Comparison of ENCODE assay signal across 7 mouse cellular contexts in genomic region chr17:83985916-83986578, GRCm38 (mm10).
DNase-seq lines count a peak whose midpoint lies in the region; ATAC-seq and TF ChIP-seq lines count a peak whose summit lies in the region.

No protein-coding gene starts in this region.

- no peaks in the 10 kb centered on the region for H3K9me3 ChIP-seq in heart, embryonic 11.5 days (replicated peaks; ENCODE audit: control insufficient read depth, low read length)
- H3K9me3 ChIP-seq in liver, embryonic 13.5 days (replicated peaks), result no peaks in the 10 kb centered on the region
- H3K9me3 ChIP-seq in stomach, postnatal 0 days (ENCODE audit: control insufficient read depth, low read length), result no peaks in the 10 kb centered on the region

- no peak overlapping the region for H3K4me2 ChIP-seq in heart, embryonic 11.5 days
- H3K4me2 ChIP-seq in liver, embryonic 13.5 days, result no peak overlapping the region
- H3K4me2 ChIP-seq in stomach, postnatal 0 days (replicated peaks; ENCODE audit: low read depth), result no peak overlapping the region

- TF ChIP-seq EP300 in stomach, postnatal 0 days (optimal IDR thresholded peaks at IDR 0.05), result no peak

- DNase-seq in thymus, postnatal 4 days, result peak; percentile 43
- DNase-seq in thymus, postnatal 25 days, result no peak
- no peak for DNase-seq in liver, embryonic 13.5 days
- DNase-seq in stomach, postnatal 0 days (ENCODE audit: low spot score), result no peak
- DNase-seq in cerebellum, adult 9-11 months, result no peak
- DNase-seq in embryo, embryonic 10.5 days (ENCODE audit: low spot score), result no peak

- no peak for TF ChIP-seq CTCF in stomach, postnatal 0 days (IDR thresholded peaks at IDR 0.05; ENCODE audit: low read depth)

- 46% methylated on average over 15 of the region's 15 CpGs for WGBS in heart, embryonic 11.5 days (ENCODE audit: insufficient replicate concordance)
- WGBS in liver, embryonic 13.5 days (ENCODE audit: insufficient replicate concordance), result 53% methylated on average over 15 of the region's 15 CpGs
- 57% methylated on average over 15 of the region's 15 CpGs for WGBS in stomach, postnatal 0 days

- H3K9ac ChIP-seq in heart, embryonic 11.5 days (ENCODE audit: low read depth, low read length), result peak overlapping the region; percentile 43; the same call in 1 of the 2 replicates
- no peak overlapping the region for H3K9ac ChIP-seq in liver, embryonic 13.5 days
- H3K9ac ChIP-seq in stomach, postnatal 0 days (ENCODE audit: low read length), result no peak overlapping the region

- H3K4me1 ChIP-seq in heart, embryonic 11.5 days (ENCODE audit: control insufficient read depth, insufficient read depth, low read length), result peaks cover 30% of the 10 kb centered on the region
- peaks cover 46% of the 10 kb centered on the region for H3K4me1 ChIP-seq in liver, embryonic 13.5 days (replicated peaks)
- peaks cover 4% of the 10 kb centered on the region; the same call in 1 of the 2 replicates for H3K4me1 ChIP-seq in stomach, postnatal 0 days (replicated peaks; ENCODE audit: control insufficient read depth, insufficient read depth)

- no peak for ATAC-seq in heart, embryonic 11.5 days (replicated peaks; ENCODE audit: insufficient number of reproducible peaks, low FRiP score, low TSS enrichment)
- no peak for ATAC-seq in liver, embryonic 13.5 days (ENCODE audit: low read depth)
- no peak for ATAC-seq in stomach, postnatal 0 days (ENCODE audit: low FRiP score, low TSS enrichment)

- H3K36me3 ChIP-seq in heart, embryonic 11.5 days (ENCODE audit: control insufficient read depth, insufficient read depth, low read length), result no peaks in the 10 kb centered on the region
- no peaks in the 10 kb centered on the region for H3K36me3 ChIP-seq in liver, embryonic 13.5 days
- H3K36me3 ChIP-seq in stomach, postnatal 0 days (ENCODE audit: control insufficient read depth, insufficient read depth, low read length), result no peaks in the 10 kb centered on the region

- no peaks in the 10 kb centered on the region for H3K27me3 ChIP-seq in heart, embryonic 11.5 days (ENCODE audit: control insufficient read depth, insufficient read depth, low read length)
- H3K27me3 ChIP-seq in liver, embryonic 13.5 days, result no peaks in the 10 kb centered on the region
- H3K27me3 ChIP-seq in stomach, postnatal 0 days (ENCODE audit: control insufficient read depth, insufficient read depth, low read length), result no peaks in the 10 kb centered on the region

- no peak overlapping the region for H3K4me3 ChIP-seq in heart, embryonic 11.5 days (ENCODE audit: low read depth, low read length)
- H3K4me3 ChIP-seq in liver, embryonic 13.5 days (replicated peaks), result no peak overlapping the region
- no peak overlapping the region for H3K4me3 ChIP-seq in stomach, postnatal 0 days (ENCODE audit: low read depth, low read length)

- peak overlapping the region; percentile 73 for H3K27ac ChIP-seq in heart, embryonic 11.5 days (ENCODE audit: low read depth, low read length)
- 0 out of 2 replicates have a peak overlapping the region, but pooled peaks have one; percentile 24 for H3K27ac ChIP-seq in liver, embryonic 13.5 days
- H3K27ac ChIP-seq in stomach, postnatal 0 days (replicated peaks), result peak overlapping the region; percentile 74

Comparison
In these comparisons a context has a peak if more than half of its experiments do, and no peak if none do; other contexts are left out.
1. H3K27ac ChIP-seq: peak in every context shown above with its lines; median percentile 74 in stomach, postnatal 0 days; 73 in heart, embryonic 11.5 days; 24 in liver, embryonic 13.5 days.